Mouse (Mus musculus) ES-E14 (cell line): Measurements from ENCODE around the gene Dtnb. TPM values are rescaled to one million over a fixed set of nuclear protein-coding genes. Genes with fewer than 3 reads are reported as not detected.
A peak's percentile ranks its signal among the peaks of the same experiment; 100 is the strongest.

Experiments
- DNase-seq: peaks from one replicate; pipeline ENCODE4 v3.0.0-alpha.2; 2013; ENCODE audit warnings: low read depth, low spot score
- H3K27ac ChIP-seq: 2 replicates; pipeline ENCODE4 v1.5.1; 2012; ENCODE audit warnings: low read depth, mild to moderate bottlenecking, low read length, moderate library complexity, mixed read lengths; ENCODE audit not compliant: poor library complexity, insufficient read depth, severe bottlenecking
- H3K36me3 ChIP-seq: 2 replicates; pipeline ENCODE4 v1.6.1; 2012; ENCODE audit warnings: mild to moderate bottlenecking, low read length, moderate library complexity, mixed read lengths; ENCODE audit not compliant: control insufficient read depth, poor library complexity, insufficient read depth, severe bottlenecking
- H3K4me1 ChIP-seq, 2 experiments: fragments of 150-350 bp in 1 of 2; sonication (generic) in 1 of 2; 2 replicates each; pipeline ENCODE4 v1.6.1; 2012; ENCODE audit warnings: low read length in 2 of 2, mild to moderate bottlenecking in 1 of 2, mixed read lengths in 1 of 2; ENCODE audit not compliant: control insufficient read depth in 2 of 2, insufficient read depth in 2 of 2, poor library complexity in 1 of 2
- H3K4me3 ChIP-seq, 2 experiments: fragments of 150-350 bp in 1 of 2; sonication (generic) in 1 of 2; 2 replicates each; pipeline ENCODE4 v1.5.1; 2012; ENCODE audit warnings: low read length in 2 of 2, low read depth in 1 of 2, mild to moderate bottlenecking in 1 of 2, mixed read lengths in 1 of 2; ENCODE audit not compliant: insufficient read depth in 1 of 2, poor library complexity in 1 of 2, severe bottlenecking in 1 of 2
- H3K9ac ChIP-seq: 2 replicates; pipeline ENCODE4 v1.6.1; 2012; ENCODE audit warnings: low read depth, mild to moderate bottlenecking, low read length, mixed read lengths; ENCODE audit not compliant: poor library complexity, insufficient read depth, severe bottlenecking
- H3K9me3 ChIP-seq: fragments of 150-350 bp; sonication (generic); 2 replicates; pipeline ENCODE4 v1.6.1; 2012; ENCODE audit warnings: low read depth, mild to moderate bottlenecking, low read length; ENCODE audit not compliant: control insufficient read depth, insufficient read depth
- CHD2 ChIP-seq: IDR thresholded peaks from 2 replicates; pipeline ENCODE4 v1.6.1; 2014; ENCODE audit warnings: mild to moderate bottlenecking, low read depth, low read length, inconsistent platforms
- HCFC1 ChIP-seq: IDR thresholded peaks from 2 replicates; pipeline ENCODE4 v1.6.1; 2012; ENCODE audit warnings: low read length, inconsistent platforms, borderline replicate concordance; ENCODE audit not compliant: insufficient read depth
- MAFK ChIP-seq: IDR thresholded peaks from 2 replicates; pipeline ENCODE4 v1.6.1; 2014; ENCODE audit warnings: mild to moderate bottlenecking, low read depth, low read length, inconsistent platforms; ENCODE audit not compliant: insufficient read depth
- ZC3H11A ChIP-seq: IDR thresholded peaks from 2 replicates; pipeline ENCODE4 v1.6.1; 2012; ENCODE audit warnings: low read depth, mild to moderate bottlenecking, inconsistent platforms, low read length, borderline replicate concordance
- ZNF384 ChIP-seq: IDR thresholded peaks from 2 replicates; pipeline ENCODE4 v1.6.1; 2012; ENCODE audit warnings: low read depth, low read length, inconsistent platforms
- in situ Hi-C, 2 experiments: fragments of 600-800 bp; cut with MboI; formaldehyde crosslinking; loops; one replicate each; pipeline ENCODE4 v1.15.1; 2025; ENCODE audit warnings: low sequenced_read_pairs in 2 of 2, inconsistent platforms in 1 of 2; ENCODE audit not compliant: unreplicated experiment in 2 of 2
- total RNA-seq: library from RNA; depleted of rRNA; stranded (reverse); fragments of 300-350 nt; gene quantifications from 2 replicates; pipeline ENCODE4 v1.2.3, GENCODE M21; 2012

The Dtnb gene
- total RNA-seq, 1 experiment: 31.2 TPM

- Histone ChIP-seq H3K4me3 (peak overlapping the region; percentile 89 to 90; a peak in 3 of 4 replicates), H3K9ac (peak overlapping the region; percentile 27; the same call in 1 of the 2 replicates), H3K4me1 (peaks cover 6 to 8% of the 10 kb centered on the region in 2 experiments; a peak in 3 of 4 replicates), H3K27ac (no peak overlapping the region), H3K9me3 (no peaks in the 10 kb centered on the region), H3K36me3 (no peaks in the 10 kb centered on the region)
- in situ Hi-C loops: no loop called here
- TF ChIP-seq ZC3H11A (no peak), ZNF384 (no peak), MAFK (no peak), CHD2 (no peak), HCFC1 (no peak)
- no peak for DNase-seq
Measured at GRCm38 (mm10) chr12:3573410-3573809, 1.2 kb downstream of the Dtnb start.

DNA sequence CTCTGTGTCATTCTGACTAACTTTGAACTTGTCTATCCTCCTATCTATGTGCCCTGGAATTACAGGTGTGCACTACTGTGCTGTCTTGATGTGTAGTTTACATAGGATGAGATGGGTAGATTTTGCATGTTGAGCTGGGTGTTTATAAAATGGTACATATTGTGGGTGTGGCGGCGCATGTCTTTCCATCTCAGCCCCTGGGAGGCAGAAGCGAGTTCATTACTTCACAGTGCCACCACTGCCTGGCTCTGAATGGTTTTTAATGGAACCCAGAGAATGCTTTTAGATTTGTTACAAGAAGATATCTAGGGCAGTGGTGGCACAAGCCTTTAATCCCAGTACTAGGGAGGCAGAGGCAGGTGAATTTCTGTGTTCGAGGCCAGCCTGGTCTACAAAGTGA, 2.5 kb downstream of the Dtnb start:
- no peak for TF ChIP-seq ZNF384
- TF ChIP-seq ZC3H11A: no peak
- no peak for TF ChIP-seq HCFC1
- no peak for TF ChIP-seq CHD2
- peaks cover 6 to 10% of the 10 kb centered on the region in 2 experiments for H3K4me1 ChIP-seq
- no peaks in the 10 kb centered on the region for H3K9me3 ChIP-seq
- in situ Hi-C loops: no loop called here
- no peaks in the 10 kb centered on the region for H3K36me3 ChIP-seq
- no peak overlapping the region for H3K4me3 ChIP-seq
- no peak for DNase-seq
- no peak overlapping the region for H3K27ac ChIP-seq
- H3K9ac ChIP-seq: no peak overlapping the region

DNA sequence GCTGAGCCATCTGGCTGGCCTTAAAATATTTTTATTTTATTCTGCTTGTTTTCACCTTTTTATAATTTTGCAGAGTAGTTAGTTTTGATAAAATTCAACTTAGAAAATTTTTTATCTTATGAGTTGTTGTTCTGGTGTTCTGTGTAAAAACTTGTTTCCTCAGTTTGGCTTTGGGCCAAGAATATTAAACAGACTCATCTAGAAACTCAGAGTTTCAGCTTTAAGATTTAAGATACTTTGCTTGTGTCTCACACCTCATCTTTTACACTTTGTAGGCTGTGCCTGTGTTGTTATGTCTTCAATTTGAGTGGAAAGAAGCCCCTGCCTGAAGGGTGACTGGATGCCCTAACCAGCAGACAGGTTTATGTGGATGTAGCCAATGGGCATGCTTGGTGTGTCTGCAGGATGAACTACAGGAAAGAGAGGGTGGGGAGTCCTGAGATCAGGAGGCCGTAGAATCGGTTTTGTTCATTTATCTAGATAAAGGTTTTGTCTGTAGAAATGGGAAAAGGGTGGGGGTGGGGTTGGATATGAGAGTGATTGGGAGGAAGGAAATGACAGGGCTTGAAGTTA, 7.9 kb downstream of the Dtnb start:
- TF ChIP-seq ZC3H11A: no peak
- no peak for TF ChIP-seq HCFC1
- no peak for TF ChIP-seq CHD2
- H3K9ac ChIP-seq: no peak overlapping the region
- peaks cover 4 to 11% of the 10 kb centered on the region in 2 experiments; a peak in 3 of 4 replicates for H3K4me1 ChIP-seq
- peaks cover 4% of the 10 kb centered on the region; the same call in 1 of the 2 replicates for H3K36me3 ChIP-seq
- H3K4me3 ChIP-seq: no peak overlapping the region
- no peak overlapping the region for H3K27ac ChIP-seq
- H3K9me3 ChIP-seq: no peaks in the 10 kb centered on the region
- no peak for DNase-seq
- in situ Hi-C loops: no loop called here

DNA sequence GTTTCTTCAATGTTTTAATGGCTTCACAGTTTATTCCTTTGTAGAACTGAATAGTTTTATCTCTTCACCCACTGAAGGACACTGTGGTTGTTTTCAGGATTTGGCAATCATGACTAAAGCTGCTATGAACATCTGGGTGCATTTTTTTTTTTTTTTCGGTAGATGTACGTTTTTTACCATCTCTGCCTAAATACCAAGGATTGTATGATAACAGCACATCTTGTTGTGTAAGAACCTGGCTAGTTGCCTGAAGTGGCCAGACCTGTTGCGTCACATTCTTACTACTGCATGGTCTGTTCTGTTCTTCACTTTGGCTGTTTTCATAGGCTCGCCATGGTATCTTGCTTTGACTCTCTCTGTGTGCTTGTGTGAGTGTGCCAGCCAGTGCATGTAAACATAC, 10.4 kb downstream of the Dtnb start:
- H3K4me1 ChIP-seq: peaks cover 4 to 9% of the 10 kb centered on the region in 2 experiments; a peak in 3 of 4 replicates
- H3K27ac ChIP-seq: no peak overlapping the region
- in situ Hi-C loops: no loop called here
- no peak for TF ChIP-seq CHD2
- no peak for TF ChIP-seq ZNF384
- no peak for TF ChIP-seq MAFK
- no peak for TF ChIP-seq HCFC1
- TF ChIP-seq ZC3H11A: no peak
- H3K9ac ChIP-seq: no peak overlapping the region
- no peaks in the 10 kb centered on the region for H3K9me3 ChIP-seq
- H3K4me3 ChIP-seq: no peak overlapping the region
- peaks cover 4% of the 10 kb centered on the region; the same call in 1 of the 2 replicates for H3K36me3 ChIP-seq
- DNase-seq: no peak

DNA sequence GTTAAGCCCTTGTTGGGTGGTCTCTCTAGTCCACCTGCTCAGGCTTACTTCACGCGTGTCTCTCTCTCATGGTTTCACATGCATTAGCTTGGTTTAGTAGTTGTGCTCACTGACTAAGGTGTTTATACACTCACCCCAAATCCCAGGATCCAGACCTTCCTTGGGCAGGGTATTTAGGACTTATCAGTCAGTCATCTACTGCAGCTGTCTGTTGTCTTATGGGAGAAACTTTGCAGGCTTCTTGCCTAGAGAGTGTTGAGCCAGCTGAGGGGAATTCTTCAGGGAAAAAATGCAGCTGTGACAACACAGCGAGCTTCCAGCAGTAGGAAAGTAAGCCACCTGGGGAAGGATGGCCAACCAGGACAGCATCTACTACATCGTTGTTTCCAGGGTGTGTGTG, 13.3 kb downstream of the Dtnb start:
- TF ChIP-seq MAFK (no peak), ZNF384 (no peak), HCFC1 (no peak), CHD2 (no peak), ZC3H11A (no peak)
- Histone ChIP-seq H3K36me3 (peaks cover 3% of the 10 kb centered on the region; the same call in 1 of the 2 replicates), H3K4me3 (no peak overlapping the region), H3K27ac (no peak overlapping the region), H3K9me3 (no peaks in the 10 kb centered on the region), H3K4me1 (0 out of 4 replicates have a peak, but pooled peaks cover 0 to 2% of the 10 kb centered on the region in 2 experiments), H3K9ac (no peak overlapping the region)
- in situ Hi-C loops: no loop called here
- DNase-seq: no peak
